Mouse (Mus musculus) hindbrain, embryonic 12.5 days (tissue): ENCODE results near the gene Hoxa4. TPM values are rescaled to one million over a fixed set of nuclear protein-coding genes. Genes with fewer than 3 reads are reported as not detected.

Experiments
- ATAC-seq: fragments of 200-750 bp; cut with Nextera tagmentation; 2 replicates; pipeline ENCODE4 v1.8.0; 2017; ENCODE audit warnings: moderate TSS enrichment; ENCODE audit not compliant: low FRiP score
- H3K27ac ChIP-seq: fragments of 300-500 bp; sonication (generic); 2 replicates; pipeline ENCODE4 v1.5.1; 2016; ENCODE audit warnings: mild to moderate bottlenecking
- H3K27me3 ChIP-seq: fragments of 300-500 bp; sonication (generic); 2 replicates; pipeline ENCODE4 v1.6.1; 2016; ENCODE audit warnings: mild to moderate bottlenecking
- H3K36me3 ChIP-seq: fragments of 300-500 bp; sonication (generic); 2 replicates; pipeline ENCODE4 v1.6.1; 2016; ENCODE audit warnings: mild to moderate bottlenecking
- H3K4me1 ChIP-seq: fragments of 300-500 bp; sonication (generic); 2 replicates; pipeline ENCODE4 v1.6.1; 2016
- H3K4me2 ChIP-seq: fragments of 300-500 bp; sonication (generic); replicated peaks from 2 replicates; pipeline ENCODE4 v1.6.1; 2016; ENCODE audit warnings: mild to moderate bottlenecking
- H3K4me3 ChIP-seq: fragments of 300-500 bp; sonication (generic); 2 replicates; pipeline ENCODE4 v1.5.1; 2016; ENCODE audit warnings: mild to moderate bottlenecking
- H3K9ac ChIP-seq: fragments of 300-500 bp; sonication (generic); 2 replicates; pipeline ENCODE4 v1.6.1; 2016; ENCODE audit warnings: mild to moderate bottlenecking, moderate library complexity
- H3K9me3 ChIP-seq: fragments of 300-500 bp; sonication (generic); replicated peaks from 2 replicates; pipeline ENCODE4 v1.6.1; 2016; ENCODE audit warnings: mild to moderate bottlenecking
- WGBS: fragments of 180-500 bp; shearing (Covaris S2); methylation state at CpG from one replicate; pipeline ENCODE4 v1.1.7; 2016; 5-methylcytosine and 5-hydroxymethylcytosine counted together
- polyA plus RNA-seq: library from polyadenylated mRNA; unstranded; fragments of >200 nt; fragmentation: Nextera tagmentation; extraction: Ambion mirVana; gene quantifications from 2 replicates; pipeline ENCODE4 v1.2.1, GENCODE M21; 2016

Gene Hoxa4
- polyA plus RNA-seq, 1 experiment from 2014 or later, result 6.9 TPM

DNA sequence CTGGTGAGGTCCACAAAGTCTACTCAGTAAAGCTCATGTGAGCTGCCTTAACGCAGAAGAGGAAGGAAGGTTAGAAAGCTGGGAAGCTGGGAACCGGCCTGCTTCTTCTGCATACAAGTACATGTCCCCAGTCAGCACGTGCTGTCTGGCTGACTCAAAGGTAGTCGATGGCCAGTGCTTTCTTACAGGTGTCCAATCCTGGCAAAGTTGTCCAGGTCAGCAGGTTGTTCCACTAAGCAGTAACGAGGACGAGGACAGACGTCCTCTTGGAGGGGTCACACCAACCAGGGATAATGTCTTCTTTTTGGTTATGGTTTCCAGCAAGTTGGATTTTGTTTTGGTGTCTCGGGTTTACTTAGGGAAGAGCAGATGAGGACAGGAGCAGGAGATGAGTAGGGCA is 1.6 kb downstream of the Hoxa4 start:
- 4% methylated on average over 8 of the region's 8 CpGs for WGBS
- peaks cover 13% of the 10 kb centered on the region for H3K4me1 ChIP-seq
- H3K36me3 ChIP-seq, result no peaks in the 10 kb centered on the region
- H3K27ac ChIP-seq, result peak overlapping the region; percentile 97
- peaks cover 98% of the 10 kb centered on the region for H3K27me3 ChIP-seq
- no peak for ATAC-seq
- peak overlapping the region; percentile 85 for H3K9ac ChIP-seq
- H3K9me3 ChIP-seq, result no peaks in the 10 kb centered on the region
- H3K4me3 ChIP-seq, result peak overlapping the region; percentile 52
- peak overlapping the region; percentile 66 for H3K4me2 ChIP-seq

DNA sequence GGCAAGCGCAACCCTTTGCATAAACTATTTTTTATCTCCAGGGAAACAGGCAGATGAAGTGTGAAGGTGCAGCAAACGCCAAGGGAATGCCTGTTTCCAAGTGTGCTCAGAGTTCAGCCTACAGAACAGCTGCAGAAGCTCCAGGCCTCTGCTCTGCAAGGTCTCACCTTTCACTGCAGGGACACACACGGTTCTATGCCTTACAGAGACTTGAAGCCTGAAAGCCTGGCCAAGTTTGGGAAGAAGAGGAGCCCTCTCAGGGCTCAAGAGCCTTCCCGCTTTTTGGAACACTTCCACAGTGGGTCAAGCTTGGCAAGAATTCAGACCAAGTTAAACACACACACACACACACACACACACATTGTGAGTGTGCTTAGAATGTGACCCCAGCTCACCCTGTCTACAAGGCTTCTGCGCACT is 2.4 kb downstream of the Hoxa4 start:
- no peak for ATAC-seq
- peak overlapping the region; percentile 66 for H3K4me2 ChIP-seq
- H3K9ac ChIP-seq, result peak overlapping the region; percentile 53

GRCm38 (mm10) chr6:52186500-52186899 is 5.1 kb downstream of the Hoxa4 start:
- H3K9ac ChIP-seq, result no peak overlapping the region

More for the DNA sequence above, 2.4 kb downstream of the Hoxa4 start:
- no peaks in the 10 kb centered on the region for H3K36me3 ChIP-seq
- no peaks in the 10 kb centered on the region for H3K9me3 ChIP-seq
- WGBS, result 9% methylated on average over 5 of the region's 5 CpGs
- H3K27me3 ChIP-seq, result peaks cover 98% of the 10 kb centered on the region
- H3K27ac ChIP-seq, result peak overlapping the region; percentile 97
- peaks cover 19% of the 10 kb centered on the region for H3K4me1 ChIP-seq
- peak overlapping the region; percentile 52 for H3K4me3 ChIP-seq

DNA sequence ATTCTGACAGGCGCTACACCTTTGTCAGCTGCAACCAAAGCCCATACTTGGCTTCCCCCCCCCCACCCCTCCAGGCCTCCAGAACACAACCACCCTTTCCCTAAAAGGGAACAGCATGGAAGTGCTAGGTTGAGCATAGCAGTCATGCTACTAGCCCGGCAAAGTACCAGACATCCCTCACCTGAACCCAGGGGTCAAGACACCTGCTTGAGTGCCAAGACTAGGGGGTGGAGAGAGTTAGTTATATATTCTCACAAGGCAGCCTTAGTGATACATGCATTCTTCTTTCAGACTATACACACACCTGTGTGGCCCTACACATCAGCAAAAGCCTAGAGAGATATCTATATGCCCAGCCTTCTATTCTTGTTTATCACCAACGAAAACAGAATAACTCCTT is 5.7 kb downstream of the Hoxa4 start:
- no peak for ATAC-seq
- H3K9me3 ChIP-seq, result no peaks in the 10 kb centered on the region
- H3K4me1 ChIP-seq, result peaks cover 17% of the 10 kb centered on the region; the same call in 1 of the 2 replicates
- H3K9ac ChIP-seq, result 0 out of 2 replicates have a peak overlapping the region, but pooled peaks have one; percentile 14
- peak overlapping the region; percentile 87 for H3K27ac ChIP-seq
- H3K4me2 ChIP-seq, result peak overlapping the region; percentile 88
- no peaks in the 10 kb centered on the region for H3K36me3 ChIP-seq
- whole genome bisulfite sequencing, result 22% methylated on average over 3 of the region's 3 CpGs
- H3K4me3 ChIP-seq, result no peak overlapping the region
- H3K27me3 ChIP-seq, result peaks cover 99% of the 10 kb centered on the region

More at GRCm38 (mm10) chr6:52186500-52186899, 5.1 kb downstream of the Hoxa4 start:
- no peaks in the 10 kb centered on the region for H3K9me3 ChIP-seq
- H3K4me1 ChIP-seq, result peaks cover 21% of the 10 kb centered on the region; the same call in 1 of the 2 replicates
- H3K27ac ChIP-seq, result peak overlapping the region; percentile 87; the same call in 1 of the 2 replicates
- peaks cover 99% of the 10 kb centered on the region for H3K27me3 ChIP-seq
- 15% methylated on average over 1 of the region's 1 CpGs for WGBS
- no peaks in the 10 kb centered on the region for H3K36me3 ChIP-seq
- peak overlapping the region; percentile 66; the same call in 1 of the 2 replicates for H3K4me2 ChIP-seq
- no peak for ATAC-seq
- H3K4me3 ChIP-seq, result no peak overlapping the region

DNA sequence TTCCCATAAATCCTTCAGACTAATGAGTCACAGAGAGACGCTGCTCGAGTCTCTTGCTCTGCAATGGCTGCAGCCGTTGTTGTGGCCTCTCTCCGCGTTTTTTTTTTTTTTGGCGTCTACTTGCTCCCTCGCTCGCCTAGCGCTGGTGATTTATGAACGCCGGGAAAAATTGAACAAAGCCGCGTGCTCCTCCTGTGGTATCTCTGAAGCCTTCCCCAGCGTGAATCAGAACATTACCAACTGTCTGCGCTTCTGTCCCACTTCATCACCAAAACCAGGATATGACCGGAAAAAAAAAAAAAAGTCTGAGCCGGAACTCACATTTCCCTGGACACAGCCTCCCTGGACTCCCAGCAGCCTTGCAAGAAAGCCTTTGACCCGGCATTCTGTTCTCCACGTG is 6.3 kb downstream of the Hoxa4 start:
- Histone ChIP-seq H3K36me3 (no peaks in the 10 kb centered on the region), H3K4me2 (peak overlapping the region; percentile 88), H3K27me3 (peaks cover 99% of the 10 kb centered on the region), H3K4me1 (peaks cover 17% of the 10 kb centered on the region; the same call in 1 of the 2 replicates), H3K9ac (no peak overlapping the region), H3K9me3 (no peaks in the 10 kb centered on the region), H3K4me3 (0 out of 2 replicates have a peak overlapping the region, but pooled peaks have one; percentile 4), H3K27ac (peak overlapping the region; percentile 87)
- ATAC-seq, result no peak
- 1% methylated on average over 19 of the region's 19 CpGs for WGBS

GRCm38 (mm10) chr6:52184668-52185067 is 6.9 kb downstream of the Hoxa4 start:
- Histone ChIP-seq H3K4me1 (peaks cover 17% of the 10 kb centered on the region; the same call in 1 of the 2 replicates), H3K4me3 (peak overlapping the region; percentile 12; the same call in 1 of the 2 replicates), H3K9ac (peak overlapping the region; percentile 47), H3K4me2 (peak overlapping the region; percentile 88), H3K27me3 (peaks cover 99% of the 10 kb centered on the region), H3K27ac (peak overlapping the region; percentile 87), H3K9me3 (no peaks in the 10 kb centered on the region), H3K36me3 (no peaks in the 10 kb centered on the region)
- no peak for ATAC-seq
- 3% methylated on average over 6 of the region's 6 CpGs for WGBS

DNA sequence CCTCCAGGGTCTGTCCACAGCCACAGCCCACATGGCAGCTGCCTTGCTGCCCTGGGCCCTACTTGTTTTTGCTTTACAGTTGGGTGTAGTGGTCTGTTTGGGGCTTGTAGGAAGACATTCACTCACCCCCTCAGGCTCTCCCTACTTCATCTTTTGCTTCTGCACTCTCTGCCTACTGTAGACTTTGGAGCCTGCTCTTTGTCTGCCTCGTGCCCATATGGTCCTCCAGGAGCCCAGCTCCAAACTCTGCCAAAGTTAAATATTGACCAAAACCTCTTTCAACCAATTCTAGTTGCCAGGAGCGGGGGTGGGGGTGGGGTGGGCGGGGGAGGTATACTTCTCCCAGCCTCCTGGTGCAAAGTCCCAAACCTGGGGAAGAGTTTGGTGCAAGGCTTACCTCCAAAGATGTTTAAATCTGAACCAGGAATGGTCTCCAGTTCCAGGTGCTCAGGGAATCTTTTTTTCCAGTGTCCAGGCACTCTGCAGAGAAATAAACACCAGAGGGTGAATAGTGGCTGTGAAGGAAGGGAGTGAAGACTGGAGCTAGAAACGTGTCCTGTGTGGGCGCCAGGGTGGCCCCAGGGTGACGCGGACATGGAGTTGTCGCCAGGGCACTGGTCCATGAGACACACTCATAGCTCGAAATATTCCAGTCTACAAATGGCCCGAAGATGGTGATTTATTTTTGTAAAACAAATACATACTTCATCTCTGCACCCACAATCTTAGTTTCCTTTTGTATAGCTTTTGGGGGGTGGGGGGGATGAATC is 8.1 kb downstream of the Hoxa4 start:
- peak overlapping the region; percentile 87 for H3K27ac ChIP-seq
- peak overlapping the region; percentile 51 for H3K9ac ChIP-seq
- H3K4me2 ChIP-seq, result peak overlapping the region; percentile 88
- no peak for ATAC-seq
- peaks cover 99% of the 10 kb centered on the region for H3K27me3 ChIP-seq
- peaks cover 17% of the 10 kb centered on the region; the same call in 1 of the 2 replicates for H3K4me1 ChIP-seq
- no peaks in the 10 kb centered on the region for H3K9me3 ChIP-seq
- peak overlapping the region; percentile 16 for H3K4me3 ChIP-seq
- 6% methylated on average over 10 of the region's 10 CpGs for WGBS
- no peaks in the 10 kb centered on the region for H3K36me3 ChIP-seq

DNA sequence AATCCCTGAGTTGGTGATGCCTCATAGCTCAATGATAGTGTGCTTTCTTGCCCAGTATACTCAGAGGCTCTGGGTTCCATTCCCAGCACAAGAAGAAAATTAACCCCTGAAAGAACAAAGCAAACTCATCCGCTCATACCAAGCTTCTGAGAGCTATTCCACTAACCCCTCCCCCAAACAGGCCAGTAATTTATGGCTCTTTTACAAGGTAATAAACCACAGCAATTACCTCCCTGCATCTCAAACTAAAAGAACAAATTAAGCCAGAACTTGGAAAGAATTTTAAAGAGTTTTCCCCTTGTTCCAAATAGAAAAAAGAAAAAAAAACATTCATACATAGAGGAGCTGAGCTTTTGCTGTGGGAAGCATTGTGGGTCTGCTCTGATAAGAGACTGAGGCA is 8.8 kb downstream of the Hoxa4 start:
- no peaks in the 10 kb centered on the region for H3K9me3 ChIP-seq
- H3K36me3 ChIP-seq, result no peaks in the 10 kb centered on the region
- 18% methylated on average over 1 of the region's 1 CpGs for WGBS
- peak overlapping the region; percentile 51 for H3K9ac ChIP-seq
- H3K4me1 ChIP-seq, result peaks cover 17% of the 10 kb centered on the region; the same call in 1 of the 2 replicates
- H3K4me2 ChIP-seq, result peak overlapping the region; percentile 88
- ATAC-seq, result no peak
- peaks cover 99% of the 10 kb centered on the region for H3K27me3 ChIP-seq
- peak overlapping the region; percentile 87 for H3K27ac ChIP-seq
- H3K4me3 ChIP-seq, result 0 out of 2 replicates have a peak overlapping the region, but pooled peaks have one; percentile 16

GRCm38 (mm10) chr6:52182030-52182429 is 9.5 kb downstream of the Hoxa4 start:
- no peak for ATAC-seq
- 24% methylated on average over 2 of the region's 2 CpGs for WGBS
- H3K36me3 ChIP-seq, result no peaks in the 10 kb centered on the region
- no peak overlapping the region for H3K9ac ChIP-seq
- H3K4me3 ChIP-seq, result no peak overlapping the region; the same call in 1 of the 2 replicates
- H3K27ac ChIP-seq, result peak overlapping the region; percentile 98; the same call in 1 of the 2 replicates
- H3K27me3 ChIP-seq, result peaks cover 99% of the 10 kb centered on the region
- H3K9me3 ChIP-seq, result no peaks in the 10 kb centered on the region
- H3K4me2 ChIP-seq, result peak overlapping the region; percentile 88
- H3K4me1 ChIP-seq, result peaks cover 17% of the 10 kb centered on the region; the same call in 1 of the 2 replicates

GRCm38 (mm10) chr6:52180726-52181125 is 10.8 kb downstream of the Hoxa4 start:
- peaks cover 14% of the 10 kb centered on the region; the same call in 1 of the 2 replicates for H3K4me1 ChIP-seq
- peaks cover 98% of the 10 kb centered on the region for H3K27me3 ChIP-seq
- H3K9me3 ChIP-seq, result no peaks in the 10 kb centered on the region
- no peak for ATAC-seq
- peak overlapping the region; percentile 55 for H3K4me3 ChIP-seq
- 13% methylated on average over 3 of the region's 3 CpGs for WGBS
- no peaks in the 10 kb centered on the region for H3K36me3 ChIP-seq
- peak overlapping the region; percentile 89 for H3K9ac ChIP-seq
- H3K4me2 ChIP-seq, result peak overlapping the region; percentile 88
- peak overlapping the region; percentile 98 for H3K27ac ChIP-seq

GRCm38 (mm10) chr6:52180213-52180710 is 11.3 kb downstream of the Hoxa4 start:
- peaks cover 13% of the 10 kb centered on the region; the same call in 1 of the 2 replicates for H3K4me1 ChIP-seq
- H3K27me3 ChIP-seq, result peaks cover 98% of the 10 kb centered on the region
- peak overlapping the region; percentile 88 for H3K4me2 ChIP-seq
- no peaks in the 10 kb centered on the region for H3K9me3 ChIP-seq
- peak overlapping the region; percentile 55 for H3K4me3 ChIP-seq
- peak overlapping the region; percentile 89 for H3K9ac ChIP-seq
- ATAC-seq, result no peak
- H3K36me3 ChIP-seq, result no peaks in the 10 kb centered on the region
- peak overlapping the region; percentile 98 for H3K27ac ChIP-seq
- WGBS, result 3% methylated on average over 11 of the region's 11 CpGs

- Histone ChIP-seq H3K4me3 (peak overlapping the region; percentile 55), H3K27ac (peak overlapping the region; percentile 98), H3K9me3 (no peaks in the 10 kb centered on the region), H3K4me1 (peaks cover 12% of the 10 kb centered on the region; the same call in 1 of the 2 replicates), H3K9ac (peak overlapping the region; percentile 89), H3K4me2 (peak overlapping the region; percentile 88), H3K36me3 (no peaks in the 10 kb centered on the region), H3K27me3 (peaks cover 99% of the 10 kb centered on the region)
- WGBS, result under 1% methylated on average over 10 of the region's 10 CpGs
- ATAC-seq, result no peak
Observed at GRCm38 (mm10) chr6:52179690-52180089, 11.9 kb downstream of the Hoxa4 start.
